Mouse (Mus musculus): ENCODE data around the gene Adcy1.

DNA sequence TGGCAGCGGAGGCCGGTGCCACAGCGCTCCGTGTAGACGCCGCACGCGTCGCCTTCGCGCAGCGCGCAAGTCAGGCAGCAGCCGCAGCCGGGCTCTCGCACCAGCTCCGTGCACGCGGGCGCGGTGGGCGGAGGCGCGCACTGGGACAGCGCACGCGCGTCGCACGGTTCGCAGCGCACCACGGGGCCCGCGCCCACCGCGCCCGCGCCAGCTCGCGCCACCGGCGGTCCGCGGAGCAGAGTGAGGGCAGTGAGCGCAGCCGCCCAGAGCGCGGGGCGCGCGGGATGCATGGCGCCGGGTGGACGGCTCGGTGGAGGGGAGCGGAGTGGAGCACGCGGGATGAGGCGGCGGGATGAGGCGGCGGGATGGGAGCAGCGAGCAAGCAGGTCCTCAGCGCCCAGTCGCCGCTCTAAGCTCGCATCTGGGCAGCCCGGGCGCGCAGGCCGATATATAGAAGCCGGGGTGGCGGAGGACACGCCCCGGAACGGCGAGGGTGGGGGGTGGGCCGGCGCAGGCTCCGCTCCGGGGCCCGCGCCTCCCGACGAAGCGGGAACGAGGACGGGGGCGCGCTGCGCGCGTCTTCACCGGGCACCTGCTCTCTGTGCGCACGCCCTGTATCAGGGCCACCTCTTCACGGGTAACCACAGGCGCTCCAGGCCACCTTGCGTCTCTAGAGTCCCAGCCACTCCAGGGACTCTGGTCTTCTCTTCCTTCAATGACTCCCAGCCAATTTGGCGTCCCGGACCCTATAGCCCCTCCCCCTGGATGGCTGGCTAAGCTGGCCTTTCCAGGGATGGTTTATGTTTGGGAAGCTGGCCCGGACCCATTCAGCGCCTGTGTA lies 150.4 kb downstream of the Adcy1 start, which contains the start of gene Igfbp3:
- TF ChIP-seq CTCF (IDR thresholded peaks at IDR 0.05; ENCODE audit: low read depth, low read length) (no peak), POLR2A (IDR thresholded peaks at IDR 0.05; ENCODE audit: extremely low read depth, insufficient read depth, low read length) (peak; percentile 37; the same call in 1 of the 2 replicates)

Measured in liver, adult 2 months (tissue).